Mouse (Mus musculus): ENCODE measurements around the gene Mri1. TPM values are rescaled to one million over a fixed set of nuclear protein-coding genes. Genes with fewer than 3 reads are reported as not detected.

Gene Mri1
- polyA plus RNA-seq, 1 experiment, result 2.2 TPM

DNA sequence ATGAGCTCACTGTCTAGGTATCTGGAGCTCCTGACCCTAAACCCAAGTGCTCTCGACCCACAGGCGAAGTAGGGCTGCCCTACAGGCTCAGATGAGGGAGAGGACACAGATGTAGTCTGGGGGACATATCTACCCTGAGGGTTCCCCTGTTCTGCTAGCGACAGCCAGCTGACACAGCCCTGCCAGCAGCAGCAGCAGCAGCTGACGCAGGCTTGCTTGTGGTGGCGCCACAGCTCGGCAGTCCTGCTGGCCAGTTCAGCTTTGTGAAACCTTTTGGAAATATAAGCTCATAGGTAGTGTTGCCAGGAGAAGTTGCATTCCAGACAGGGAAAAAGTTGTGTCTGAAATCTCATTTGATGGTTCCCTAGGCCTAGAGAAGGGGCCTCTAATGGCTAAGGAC, 16.0 kb downstream of the Mri1 start:
- H3K4me1 ChIP-seq (ENCODE audit: control insufficient read depth), result peaks cover 16% of the 10 kb centered on the region
- no peaks in the 10 kb centered on the region for H3K27me3 ChIP-seq (ENCODE audit: control insufficient read depth)
- H3K4me3 ChIP-seq (replicated peaks), result no peak overlapping the region
- no peak for TF ChIP-seq TAL1 (IDR thresholded peaks at IDR 0.05; ENCODE audit: low read length)
- no peak for TF ChIP-seq GATA1 (IDR thresholded peaks at IDR 0.05; ENCODE audit: low read length)
- peaks cover 26% of the 10 kb centered on the region for H3K36me3 ChIP-seq (ENCODE audit: control insufficient read depth)
- H3K9me3 ChIP-seq (ENCODE audit: control insufficient read depth, low read length), result no peaks in the 10 kb centered on the region

DNA sequence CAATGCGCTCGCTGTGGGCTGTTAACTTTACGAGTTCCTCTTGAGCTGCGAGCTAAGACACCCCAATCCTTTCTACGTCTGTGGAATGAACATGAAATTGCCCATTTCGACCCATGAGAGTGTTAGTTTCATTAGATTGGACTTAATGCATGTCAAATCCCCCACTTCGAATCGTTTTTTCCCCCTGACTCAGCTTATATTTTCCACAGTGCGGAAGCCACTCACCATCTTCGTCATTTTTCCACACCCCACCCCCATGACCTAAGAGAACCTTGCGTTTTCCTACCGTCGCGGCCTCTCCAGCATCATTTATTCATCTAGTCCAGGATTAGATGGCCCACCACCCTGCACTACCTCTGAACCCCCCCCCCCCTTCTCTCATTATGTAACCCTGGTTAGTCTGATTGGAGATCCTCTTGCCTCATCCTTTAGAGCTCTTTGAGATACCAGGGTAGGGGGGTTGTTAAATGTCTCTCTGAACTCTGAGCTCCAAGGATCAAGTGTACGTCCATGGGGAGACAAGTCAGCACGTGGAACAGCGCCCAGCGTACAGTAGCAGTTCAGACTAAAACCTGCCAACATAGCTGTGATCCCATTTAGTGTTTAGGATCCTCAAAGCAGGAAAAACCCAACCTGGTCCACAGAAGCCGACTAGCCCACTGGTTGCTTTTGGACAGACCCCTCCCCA, 19.4 kb downstream of the Mri1 start:
- Histone ChIP-seq H3K4me3 (replicated peaks) (peak overlapping the region; percentile 80), H3K27me3 (ENCODE audit: control insufficient read depth) (no peaks in the 10 kb centered on the region), H3K36me3 (ENCODE audit: control insufficient read depth) (no peaks in the 10 kb centered on the region; the same call in 1 of the 2 replicates), H3K9me3 (ENCODE audit: control insufficient read depth, low read length) (no peaks in the 10 kb centered on the region), H3K4me1 (ENCODE audit: control insufficient read depth) (peaks cover 27% of the 10 kb centered on the region)
- TF ChIP-seq TAL1 (IDR thresholded peaks at IDR 0.05; ENCODE audit: low read length), result no peak

DNA sequence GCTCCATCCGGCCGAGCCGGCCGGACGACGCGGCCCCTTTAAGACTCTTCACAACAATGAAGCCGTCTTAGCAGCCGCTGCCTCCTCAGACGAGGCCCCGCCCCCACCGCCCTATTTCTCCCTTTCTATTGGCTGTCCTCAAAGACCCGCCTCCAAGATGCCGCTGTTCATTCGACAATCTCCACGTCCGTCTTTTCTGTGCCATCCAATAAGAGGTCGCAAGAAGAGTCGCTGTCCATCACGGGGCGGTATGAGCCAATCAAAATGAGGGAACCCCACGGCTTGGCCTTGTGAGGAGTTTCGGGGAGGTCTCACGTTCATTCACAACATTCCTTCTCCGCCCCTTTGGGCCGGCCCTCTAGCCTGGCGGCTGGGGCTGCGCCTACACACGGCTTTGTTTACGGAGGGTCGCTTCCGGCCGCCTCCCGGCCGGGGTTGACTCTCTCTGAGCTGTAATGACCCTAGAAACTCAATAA, 20.1 kb downstream of the Mri1 start, which contains the start of gene Zswim4:
Zswim4 (minus strand) TSS at position 58 of the 476 bp plus-strand sequence.
- H3K4me1 ChIP-seq (ENCODE audit: control insufficient read depth), result peaks cover 27% of the 10 kb centered on the region

DNA sequence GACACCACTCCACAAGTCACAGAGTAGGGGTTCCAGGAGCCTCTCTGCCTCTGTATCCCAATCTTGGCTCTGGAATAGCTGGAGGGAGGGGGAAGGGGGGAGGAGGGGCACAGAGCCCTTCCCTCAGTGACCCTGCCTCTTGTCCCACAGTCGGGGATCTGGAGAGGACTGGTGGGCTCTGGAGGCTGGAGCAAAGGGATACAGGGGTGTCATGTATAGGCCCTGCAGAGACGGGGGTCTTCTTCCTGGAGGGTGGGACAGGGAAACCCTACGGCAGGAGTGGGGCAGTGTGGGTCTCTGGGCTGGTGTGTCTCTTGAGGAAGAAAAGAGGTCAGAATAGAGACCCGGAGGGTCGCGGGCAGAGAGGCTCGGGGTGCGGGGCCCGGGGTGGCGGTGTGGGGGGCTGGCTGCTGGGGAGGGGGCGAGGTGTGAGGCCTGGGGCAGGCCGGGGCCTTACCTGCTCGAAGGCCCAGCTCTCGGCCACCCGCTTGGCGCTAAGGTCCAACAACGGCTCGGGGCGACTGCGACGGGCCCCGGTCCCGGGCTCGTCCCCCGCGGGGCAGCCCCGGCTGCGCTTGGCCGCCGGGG, 20.6 kb downstream of the Mri1 start:
- H3K4me1 ChIP-seq (ENCODE audit: control insufficient read depth), result peaks cover 27% of the 10 kb centered on the region
- H3K9me3 ChIP-seq (ENCODE audit: control insufficient read depth, low read length), result no peaks in the 10 kb centered on the region

More for the DNA sequence above, 20.1 kb downstream of the Mri1 start, which contains the start of gene Zswim4:
- Histone ChIP-seq H3K4me3 (replicated peaks) (peak within 1 kb of the TSS; percentile 80), H3K36me3 (ENCODE audit: control insufficient read depth) (no peaks in the 10 kb centered on the region; the same call in 1 of the 2 replicates), H3K27me3 (ENCODE audit: control insufficient read depth) (no peaks in the 10 kb centered on the region), H3K9me3 (ENCODE audit: control insufficient read depth, low read length) (no peaks in the 10 kb centered on the region)
- no peak for TF ChIP-seq GATA1 (IDR thresholded peaks at IDR 0.05; ENCODE audit: low read length)
- no peak for TF ChIP-seq TAL1 (IDR thresholded peaks at IDR 0.05; ENCODE audit: low read length)

DNA sequence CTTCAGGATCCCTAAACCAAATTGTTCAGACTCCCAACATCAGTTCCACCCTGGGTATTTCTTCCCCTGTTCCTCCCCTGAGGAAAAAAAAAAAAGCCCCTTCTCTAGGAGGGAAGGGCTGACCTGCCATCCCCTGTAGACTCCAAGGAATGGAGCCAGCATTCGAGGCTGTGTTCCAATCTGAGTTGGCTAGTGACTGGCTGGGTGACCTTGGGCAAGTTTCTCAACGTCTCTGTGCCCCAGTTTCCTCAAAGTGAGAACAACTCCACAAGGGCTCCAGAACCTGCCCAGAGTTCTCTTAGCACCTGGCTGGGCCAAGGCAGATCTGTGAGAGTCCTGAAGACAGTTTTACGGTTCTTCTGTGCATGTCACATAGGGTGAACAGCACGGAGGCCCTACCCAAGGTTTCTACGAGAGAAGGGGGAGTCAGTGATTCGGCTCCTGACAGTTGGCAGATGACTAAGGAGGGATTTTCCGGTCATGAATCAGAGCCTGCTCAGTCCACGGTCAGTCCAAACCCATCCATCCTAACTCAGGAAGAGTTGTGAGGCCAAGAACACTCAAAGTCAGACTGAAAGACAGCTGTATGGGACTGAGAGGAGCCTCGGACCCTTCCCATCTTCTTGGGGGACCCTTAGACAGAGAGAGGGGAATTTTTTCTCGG, 21.2 kb downstream of the Mri1 start:
- TF ChIP-seq TAL1 (IDR thresholded peaks at IDR 0.05; ENCODE audit: low read length) (no peak), GATA1 (IDR thresholded peaks at IDR 0.05; ENCODE audit: low read length) (no peak)
- no peaks in the 10 kb centered on the region; the same call in 1 of the 2 replicates for H3K36me3 ChIP-seq (ENCODE audit: control insufficient read depth)

More for the DNA sequence above, 20.6 kb downstream of the Mri1 start:
- Histone ChIP-seq H3K27me3 (ENCODE audit: control insufficient read depth) (no peaks in the 10 kb centered on the region), H3K36me3 (ENCODE audit: control insufficient read depth) (no peaks in the 10 kb centered on the region; the same call in 1 of the 2 replicates), H3K4me3 (replicated peaks) (peak overlapping the region; percentile 80)
- TF ChIP-seq TAL1 (IDR thresholded peaks at IDR 0.05; ENCODE audit: low read length), result no peak

DNA sequence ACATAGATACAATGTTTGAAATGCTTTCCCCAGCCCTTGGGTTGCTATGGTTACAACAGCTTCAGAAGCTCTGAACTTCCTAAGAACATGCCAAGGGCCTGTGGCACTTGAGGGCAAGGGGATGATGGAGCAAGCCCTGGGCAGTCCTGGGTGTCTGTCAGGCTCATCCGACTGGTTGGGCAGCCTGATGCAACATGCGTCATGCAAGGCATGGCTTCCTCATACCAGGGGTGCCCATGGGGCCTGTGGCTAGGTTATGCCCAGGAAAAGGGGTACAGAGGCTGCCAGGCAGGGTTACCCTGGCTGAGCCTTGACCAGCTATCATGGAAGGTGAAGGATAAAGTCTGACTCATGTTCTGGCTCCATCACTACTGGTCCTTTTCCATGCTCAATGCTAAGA, 24.1 kb downstream of the Mri1 start:
- Histone ChIP-seq H3K36me3 (ENCODE audit: control insufficient read depth) (peaks cover 13% of the 10 kb centered on the region), H3K27me3 (ENCODE audit: control insufficient read depth) (no peaks in the 10 kb centered on the region), H3K9me3 (ENCODE audit: control insufficient read depth, low read length) (no peaks in the 10 kb centered on the region), H3K4me1 (ENCODE audit: control insufficient read depth) (peaks cover 25% of the 10 kb centered on the region), H3K4me3 (replicated peaks) (no peak overlapping the region)
- TF ChIP-seq TAL1 (IDR thresholded peaks at IDR 0.05; ENCODE audit: low read length) (no peak), GATA1 (IDR thresholded peaks at IDR 0.05; ENCODE audit: low read length) (no peak)

More for the DNA sequence above, 21.2 kb downstream of the Mri1 start:
- H3K4me1 ChIP-seq (ENCODE audit: control insufficient read depth), result peaks cover 27% of the 10 kb centered on the region
- H3K4me3 ChIP-seq (replicated peaks), result peak overlapping the region; percentile 80
- no peaks in the 10 kb centered on the region for H3K27me3 ChIP-seq (ENCODE audit: control insufficient read depth)
- no peaks in the 10 kb centered on the region for H3K9me3 ChIP-seq (ENCODE audit: control insufficient read depth, low read length)

DNA sequence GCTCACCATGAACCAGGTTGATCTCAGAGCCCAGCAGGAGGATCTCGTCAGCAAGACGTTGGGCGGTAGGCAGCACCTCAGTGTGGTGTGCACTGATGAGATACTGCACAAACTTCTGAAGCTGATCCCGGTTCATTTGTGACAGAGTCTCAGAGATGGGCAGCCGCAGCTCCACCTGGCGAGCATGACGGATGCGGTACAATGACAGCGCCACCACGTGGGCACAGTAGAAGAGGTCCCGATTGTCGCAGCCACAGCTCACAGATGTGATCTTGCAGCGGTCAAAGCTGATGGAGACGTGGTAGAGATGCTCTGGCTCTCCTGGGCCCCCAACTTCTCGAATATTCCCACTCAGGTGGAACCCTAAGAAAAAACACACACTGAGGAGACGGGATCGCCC, 26.4 kb downstream of the Mri1 start:
- TF ChIP-seq TAL1 (IDR thresholded peaks at IDR 0.05; ENCODE audit: low read length) (no peak), GATA1 (IDR thresholded peaks at IDR 0.05; ENCODE audit: low read length) (no peak)
- H3K4me3 ChIP-seq (replicated peaks), result no peak overlapping the region
- H3K27me3 ChIP-seq (ENCODE audit: control insufficient read depth), result no peaks in the 10 kb centered on the region
- no peaks in the 10 kb centered on the region for H3K9me3 ChIP-seq (ENCODE audit: control insufficient read depth, low read length)
- peaks cover 6% of the 10 kb centered on the region for H3K4me1 ChIP-seq (ENCODE audit: control insufficient read depth)
- peaks cover 23% of the 10 kb centered on the region for H3K36me3 ChIP-seq (ENCODE audit: control insufficient read depth)

DNA sequence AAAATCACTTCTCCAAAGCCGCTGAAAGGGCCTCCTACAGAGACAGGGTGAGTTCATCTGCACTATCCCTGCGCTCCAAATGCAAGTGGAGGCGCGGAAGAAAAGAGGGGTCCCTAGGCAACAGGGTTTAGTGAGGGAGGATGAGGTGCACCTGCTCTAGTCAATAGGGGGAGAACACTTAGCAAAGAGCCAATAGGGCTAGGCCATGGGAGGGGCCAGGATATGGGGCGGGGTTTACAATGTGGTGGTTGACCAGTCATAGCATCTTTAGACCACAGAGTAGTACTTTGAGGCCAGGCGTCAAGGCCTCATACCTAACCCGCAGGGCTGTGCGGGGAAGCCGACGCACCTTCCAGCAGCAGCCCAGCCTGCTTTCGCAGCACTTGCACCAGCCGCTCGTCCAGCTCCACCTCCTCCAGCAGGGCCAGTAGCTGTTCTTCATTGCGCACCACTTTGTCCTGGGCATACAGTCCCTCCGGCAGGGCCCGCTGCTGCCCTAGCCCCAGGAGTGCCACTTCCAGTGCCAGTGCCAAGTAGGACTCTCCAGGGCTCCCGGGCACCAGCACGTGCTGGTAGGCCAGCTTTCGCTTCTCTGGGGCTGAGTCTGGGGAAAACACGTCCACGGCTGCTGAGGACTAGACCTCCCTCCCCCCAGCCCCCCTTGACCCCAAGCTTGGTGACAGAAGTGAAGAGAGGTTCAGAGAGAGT, 33.6 kb downstream of the Mri1 start:
- peaks cover 38% of the 10 kb centered on the region for H3K36me3 ChIP-seq (ENCODE audit: control insufficient read depth)
- H3K27me3 ChIP-seq (ENCODE audit: control insufficient read depth), result no peaks in the 10 kb centered on the region
- no peak overlapping the region for H3K4me3 ChIP-seq (replicated peaks)
- no peak for TF ChIP-seq GATA1 (IDR thresholded peaks at IDR 0.05; ENCODE audit: low read length)
- TF ChIP-seq TAL1 (IDR thresholded peaks at IDR 0.05; ENCODE audit: low read length), result no peak
- H3K4me1 ChIP-seq (ENCODE audit: control insufficient read depth), result peaks cover 13% of the 10 kb centered on the region
- H3K9me3 ChIP-seq (ENCODE audit: control insufficient read depth, low read length), result no peaks in the 10 kb centered on the region

All from erythroblast, embryonic 14.5 days (primary cell).